Mouse (Mus musculus) embryonic facial prominence, embryonic 11.5 days (tissue): Measurements from ENCODE around the gene Crtc2. TPM values are rescaled to one million over a fixed set of nuclear protein-coding genes. Genes with fewer than 3 reads are reported as not detected.
A peak's percentile ranks its signal among the peaks of the same experiment; 100 is the strongest.
"Not testable (repeated sequence)": the region's sequence is repeated elsewhere in the genome, so short reads cannot be mapped to it uniquely, and the experiment has no call there.

ENCODE experiments used
- ATAC-seq: fragments of 200-750 bp; cut with Nextera tagmentation; replicated peaks from 2 replicates; pipeline ENCODE4 v1.8.0; 2017; ENCODE audit warnings: low read depth; ENCODE audit not compliant: insufficient number of reproducible peaks, low FRiP score, low TSS enrichment
- DNase-seq: peaks from one replicate; pipeline ENCODE4 v3.0.0-alpha.2; 2015; ENCODE audit warnings: low spot score
- H3K27ac ChIP-seq: fragments of 300-500 bp; sonication (generic); replicated peaks from 2 replicates; pipeline ENCODE4 v1.5.1; 2014; ENCODE audit warnings: mild to moderate bottlenecking, low read depth, low read length, control low read depth
- H3K27me3 ChIP-seq: fragments of 300-500 bp; sonication (generic); 2 replicates; pipeline ENCODE4 v1.6.1; 2014; ENCODE audit warnings: mild to moderate bottlenecking, low read length, moderate library complexity, mixed read lengths; ENCODE audit not compliant: control insufficient read depth, insufficient read depth
- H3K36me3 ChIP-seq: fragments of 300-500 bp; sonication (generic); replicated peaks from 2 replicates; pipeline ENCODE4 v1.6.1; 2014; ENCODE audit warnings: low read depth, mild to moderate bottlenecking, low read length, moderate library complexity, mixed read lengths; ENCODE audit not compliant: control insufficient read depth, insufficient read depth
- H3K4me1 ChIP-seq: fragments of 300-500 bp; sonication (generic); 2 replicates; pipeline ENCODE4 v1.6.1; 2014; ENCODE audit warnings: low read length, mixed read lengths; ENCODE audit not compliant: control insufficient read depth, insufficient read depth
- H3K4me2 ChIP-seq: fragments of 300-500 bp; sonication (generic); 2 replicates; pipeline ENCODE4 v1.6.1; 2014; ENCODE audit warnings: low read depth, mild to moderate bottlenecking, control low read depth, low read length, moderate library complexity
- H3K4me3 ChIP-seq: fragments of 300-500 bp; sonication (generic); 2 replicates; pipeline ENCODE4 v1.5.1; 2014; ENCODE audit warnings: low read depth, low read length, control low read depth
- H3K9ac ChIP-seq: fragments of 300-500 bp; sonication (generic); replicated peaks from 2 replicates; pipeline ENCODE4 v1.6.1; 2014; ENCODE audit warnings: mild to moderate bottlenecking, control low read depth, low read length
- H3K9me3 ChIP-seq: fragments of 300-500 bp; sonication (generic); replicated peaks from 2 replicates; pipeline ENCODE4 v1.6.1; 2016; ENCODE audit warnings: mild to moderate bottlenecking, low read length, inconsistent platforms, mixed read lengths; ENCODE audit not compliant: control insufficient read depth
- WGBS: fragments of 180-500 bp; shearing (Covaris S2); extraction: QIAGEN DNeasy Blood & Tissue Kit; methylation state at CpG from one replicate; pipeline ENCODE4 v1.1.7; 2014; 5-methylcytosine and 5-hydroxymethylcytosine counted together
- polyA plus RNA-seq: library from polyadenylated mRNA; unstranded; fragments of >200 nt; fragmentation: Nextera tagmentation; extraction: Ambion mirVana; gene quantifications from 2 replicates; pipeline ENCODE4 v1.2.1, GENCODE M21; 2014

Crtc2 gene
- polyA plus RNA-seq, 1 experiment from 2014 or later = 10.8 TPM

GRCm38 (mm10) chr3:90289403-90289802 lies 35.4 kb downstream of the Crtc2 start:
- not testable (repeated sequence) for H3K4me2 ChIP-seq, H3K9ac ChIP-seq, H3K36me3 ChIP-seq, H3K9me3 ChIP-seq, DNase-seq, H3K27ac ChIP-seq, H3K4me1 ChIP-seq, H3K27me3 ChIP-seq, ATAC-seq, H3K4me3 ChIP-seq
- WGBS = 65% methylated on average over 2 of the region's 3 CpGs

GRCm38 (mm10) chr3:90290602-90291001 lies 36.6 kb downstream of the Crtc2 start:
- H3K9me3 ChIP-seq = no peaks in the 10 kb centered on the region
- no peak for DNase-seq
- no peak for ATAC-seq
- H3K36me3 ChIP-seq = no peaks in the 10 kb centered on the region
- 85% methylated on average over 1 of the region's 1 CpGs for WGBS
- H3K4me3 ChIP-seq = no peak overlapping the region
- no peaks in the 10 kb centered on the region for H3K27me3 ChIP-seq
- no peak overlapping the region for H3K27ac ChIP-seq
- H3K4me2 ChIP-seq = no peak overlapping the region
- H3K4me1 ChIP-seq = no peaks in the 10 kb centered on the region
- H3K9ac ChIP-seq = no peak overlapping the region

GRCm38 (mm10) chr3:90291982-90292344 lies 38.0 kb downstream of the Crtc2 start:
- DNase-seq (no peak), ATAC-seq (no peak)
- no peaks in the 10 kb centered on the region for H3K4me1 ChIP-seq
- H3K27me3 ChIP-seq = no peaks in the 10 kb centered on the region
- H3K36me3 ChIP-seq = no peaks in the 10 kb centered on the region
- peak overlapping the region; percentile 97; the same call in 1 of the 2 replicates for H3K27ac ChIP-seq
- H3K9ac ChIP-seq = peak overlapping the region; percentile 83
- H3K4me2 ChIP-seq = peak overlapping the region; percentile 68
- no peaks in the 10 kb centered on the region for H3K9me3 ChIP-seq
- 46% methylated on average over 2 of the region's 2 CpGs for WGBS
- peak overlapping the region; percentile 87 for H3K4me3 ChIP-seq

- peak within 1 kb of the TSS; percentile 97 for H3K27ac ChIP-seq
- H3K4me3 ChIP-seq = peak within 1 kb of the TSS; percentile 87
- WGBS = under 1% methylated on average over 37 of the region's 47 CpGs
- H3K36me3 ChIP-seq = no peaks in the 10 kb centered on the region
- H3K9me3 ChIP-seq = no peaks in the 10 kb centered on the region
- peak within 1 kb of the TSS; percentile 68 for H3K4me2 ChIP-seq
- H3K4me1 ChIP-seq = no peaks in the 10 kb centered on the region
- no peaks in the 10 kb centered on the region for H3K27me3 ChIP-seq
- H3K9ac ChIP-seq = peak within 1 kb of the TSS; percentile 87
- DNase-seq = peak; percentile 100
- peak; percentile 99 for ATAC-seq
These were observed 38.6 kb downstream of the Crtc2 start, which contains the start of gene Gatad2b for GRCm38 (mm10) chr3:90292345-90293275. Gatad2b (plus strand) TSS chr3:90293178.

- Histone ChIP-seq H3K27me3 (no peaks in the 10 kb centered on the region), H3K27ac (peak overlapping the region; percentile 97), H3K4me2 (peak overlapping the region; percentile 65), H3K36me3 (no peaks in the 10 kb centered on the region), H3K9ac (peak overlapping the region; percentile 87), H3K4me3 (peak overlapping the region; percentile 87), H3K9me3 (no peaks in the 10 kb centered on the region), H3K4me1 (no peaks in the 10 kb centered on the region)
- ATAC-seq (peak; percentile 2), DNase-seq (peak; percentile 88)
- WGBS = under 1% methylated on average over 21 of the region's 68 CpGs
These were observed 39.5 kb downstream of the Crtc2 start for GRCm38 (mm10) chr3:90293352-90294063.

- H3K4me2 ChIP-seq = peak overlapping the region; percentile 65
- no peaks in the 10 kb centered on the region for H3K36me3 ChIP-seq
- no peak for ATAC-seq
- 1% methylated on average over 11 of the region's 11 CpGs for WGBS
- H3K4me3 ChIP-seq = peak overlapping the region; percentile 87
- peak overlapping the region; percentile 97 for H3K27ac ChIP-seq
- peak overlapping the region; percentile 87 for H3K9ac ChIP-seq
- H3K9me3 ChIP-seq = no peaks in the 10 kb centered on the region
- DNase-seq = peak; percentile 37
- H3K27me3 ChIP-seq = no peaks in the 10 kb centered on the region
- H3K4me1 ChIP-seq = no peaks in the 10 kb centered on the region
These were observed 40.1 kb downstream of the Crtc2 start for GRCm38 (mm10) chr3:90294064-90294440.

- peak overlapping the region; percentile 65 for H3K4me2 ChIP-seq
These were observed 40.7 kb downstream of the Crtc2 start for GRCm38 (mm10) chr3:90294651-90295050.

GRCm38 (mm10) chr3:90305801-90306200 lies 51.8 kb downstream of the Crtc2 start:
- Histone ChIP-seq H3K4me2 (no peak overlapping the region), H3K27me3 (no peaks in the 10 kb centered on the region), H3K4me1 (no peaks in the 10 kb centered on the region), H3K9ac (no peak overlapping the region), H3K27ac (no peak overlapping the region), H3K36me3 (no peaks in the 10 kb centered on the region), H3K9me3 (no peaks in the 10 kb centered on the region), H3K4me3 (no peak overlapping the region)
- WGBS = 77% methylated on average over 3 of the region's 3 CpGs
- ATAC-seq = no peak
- no peak for DNase-seq

More at GRCm38 (mm10) chr3:90294651-90295050, 40.7 kb downstream of the Crtc2 start:
- no peaks in the 10 kb centered on the region for H3K4me1 ChIP-seq
- H3K36me3 ChIP-seq = no peaks in the 10 kb centered on the region
- DNase-seq = no peak
- H3K27me3 ChIP-seq = no peaks in the 10 kb centered on the region
- peak overlapping the region; percentile 87 for H3K4me3 ChIP-seq
- 72% methylated on average over 2 of the region's 2 CpGs for WGBS
- H3K9ac ChIP-seq = peak overlapping the region; percentile 87
- H3K27ac ChIP-seq = no peak overlapping the region
- no peak for ATAC-seq
- no peaks in the 10 kb centered on the region for H3K9me3 ChIP-seq
